Mouse (Mus musculus) stomach, embryonic 15.5 days (tissue): Measurements from ENCODE around the gene Otud7a. TPM values are rescaled to one million over a fixed set of nuclear protein-coding genes. Genes with fewer than 3 reads are reported as not detected.

Experiments
- ATAC-seq: fragments of 200-750 bp; cut with Nextera tagmentation; 2 replicates; pipeline ENCODE4 v1.8.0; 2017; ENCODE audit warnings: low read depth, moderate number of reproducible peaks, moderate TSS enrichment; ENCODE audit not compliant: insufficient read depth, low FRiP score
- H3K27ac ChIP-seq: fragments of 300-500 bp; sonication (generic); 2 replicates; pipeline ENCODE4 v1.5.1; 2015; ENCODE audit warnings: mild to moderate bottlenecking, inconsistent platforms
- H3K27me3 ChIP-seq: fragments of 300-500 bp; sonication (generic); replicated peaks from 2 replicates; pipeline ENCODE4 v1.6.1; 2015; ENCODE audit warnings: inconsistent platforms
- H3K36me3 ChIP-seq: fragments of 300-500 bp; sonication (generic); 2 replicates; pipeline ENCODE4 v1.6.1; 2015; ENCODE audit warnings: inconsistent platforms
- H3K4me1 ChIP-seq: fragments of 300-500 bp; sonication (generic); 2 replicates; pipeline ENCODE4 v1.6.1; 2015; ENCODE audit warnings: inconsistent platforms
- H3K4me2 ChIP-seq: fragments of 300-500 bp; sonication (generic); 2 replicates; pipeline ENCODE4 v1.6.1; 2015; ENCODE audit warnings: mild to moderate bottlenecking, inconsistent platforms
- H3K4me3 ChIP-seq: fragments of 300-500 bp; sonication (generic); replicated peaks from 2 replicates; pipeline ENCODE4 v1.5.1; 2015; ENCODE audit warnings: inconsistent platforms
- H3K9ac ChIP-seq: fragments of 300-500 bp; sonication (generic); 2 replicates; pipeline ENCODE4 v1.6.1; 2015; ENCODE audit warnings: inconsistent platforms
- H3K9me3 ChIP-seq: fragments of 300-500 bp; sonication (generic); 2 replicates; pipeline ENCODE4 v1.6.1; 2016; ENCODE audit warnings: inconsistent platforms
- WGBS: fragments of 180-500 bp; shearing (Covaris S2); methylation state at CpG from one replicate; pipeline ENCODE4 v1.1.7; 2015; 5-methylcytosine and 5-hydroxymethylcytosine counted together
- polyA plus RNA-seq: library from polyadenylated mRNA; unstranded; fragments of >200 nt; fragmentation: Nextera tagmentation; extraction: Ambion mirVana; gene quantifications from 2 replicates; pipeline ENCODE4 v1.2.1, GENCODE M21; 2015

Otud7a gene
- polyA plus RNA-seq, 1 experiment from 2014 or later: 0.46 TPM

GRCm38 (mm10) chr7:63799304-63799703 is 354.8 kb downstream of the Otud7a start:
- H3K4me3 ChIP-seq: no peak overlapping the region
- no peaks in the 10 kb centered on the region for H3K27me3 ChIP-seq
- WGBS: 85% methylated on average over 7 of the region's 7 CpGs
- no peak for ATAC-seq
- H3K9ac ChIP-seq: no peak overlapping the region
- H3K36me3 ChIP-seq: no peaks in the 10 kb centered on the region
- H3K27ac ChIP-seq: no peak overlapping the region
- no peak overlapping the region for H3K4me2 ChIP-seq
- H3K9me3 ChIP-seq: no peaks in the 10 kb centered on the region
- H3K4me1 ChIP-seq: 0 out of 2 replicates have a peak, but pooled peaks cover 2% of the 10 kb centered on the region

DNA sequence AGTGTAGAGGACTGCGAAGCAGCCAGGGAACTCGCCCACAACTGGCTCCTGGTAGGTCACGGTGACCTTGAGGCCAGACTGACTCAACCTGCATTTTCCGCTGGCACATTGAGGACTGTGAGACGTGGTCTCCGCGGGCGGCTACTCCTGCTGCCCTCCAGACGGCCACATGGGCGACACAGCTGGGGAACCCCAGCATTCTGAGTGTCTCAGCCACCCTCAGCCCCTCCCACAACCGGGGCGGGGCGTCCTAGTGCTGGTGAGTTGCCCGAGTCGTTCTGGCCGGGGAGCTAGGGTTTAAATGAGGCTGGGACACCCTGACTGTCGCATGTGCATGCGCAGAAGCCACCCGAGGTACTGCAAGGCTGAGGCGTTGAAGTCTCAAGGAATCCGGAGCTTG is 358.2 kb downstream of the Otud7a start:
- no peak overlapping the region for H3K27ac ChIP-seq
- H3K36me3 ChIP-seq: no peaks in the 10 kb centered on the region
- no peaks in the 10 kb centered on the region for H3K27me3 ChIP-seq
- no peak overlapping the region for H3K4me3 ChIP-seq
- WGBS: 89% methylated on average over 21 of the region's 21 CpGs
- no peaks in the 10 kb centered on the region for H3K9me3 ChIP-seq
- no peaks in the 10 kb centered on the region for H3K4me1 ChIP-seq
- no peak overlapping the region for H3K9ac ChIP-seq
- no peak for ATAC-seq
- H3K4me2 ChIP-seq: no peak overlapping the region

Other genes with a start within 250 kb of the Otud7a start
- 1.4 and 1.6 TPM in 2 replicates for gene Chrna7, start 232.2 kb upstream of the Otud7a start, polyA plus RNA-seq